Mouse (Mus musculus) stomach, embryonic 15.5 days (tissue): ENCODE results near the gene Slc1a2. TPM values are rescaled to one million over a fixed set of nuclear protein-coding genes. Genes with fewer than 3 reads are reported as not detected.

Source experiments
- ATAC-seq: fragments of 200-750 bp; cut with Nextera tagmentation; 2 replicates; pipeline ENCODE4 v1.8.0; 2017; ENCODE audit warnings: low read depth, moderate number of reproducible peaks, moderate TSS enrichment; ENCODE audit not compliant: insufficient read depth, low FRiP score
- H3K27ac ChIP-seq: fragments of 300-500 bp; sonication (generic); 2 replicates; pipeline ENCODE4 v1.5.1; 2015; ENCODE audit warnings: mild to moderate bottlenecking, inconsistent platforms
- H3K27me3 ChIP-seq: fragments of 300-500 bp; sonication (generic); replicated peaks from 2 replicates; pipeline ENCODE4 v1.6.1; 2015; ENCODE audit warnings: inconsistent platforms
- H3K36me3 ChIP-seq: fragments of 300-500 bp; sonication (generic); 2 replicates; pipeline ENCODE4 v1.6.1; 2015; ENCODE audit warnings: inconsistent platforms
- H3K4me1 ChIP-seq: fragments of 300-500 bp; sonication (generic); 2 replicates; pipeline ENCODE4 v1.6.1; 2015; ENCODE audit warnings: inconsistent platforms
- H3K4me2 ChIP-seq: fragments of 300-500 bp; sonication (generic); 2 replicates; pipeline ENCODE4 v1.6.1; 2015; ENCODE audit warnings: mild to moderate bottlenecking, inconsistent platforms
- H3K4me3 ChIP-seq: fragments of 300-500 bp; sonication (generic); replicated peaks from 2 replicates; pipeline ENCODE4 v1.5.1; 2015; ENCODE audit warnings: inconsistent platforms
- H3K9ac ChIP-seq: fragments of 300-500 bp; sonication (generic); 2 replicates; pipeline ENCODE4 v1.6.1; 2015; ENCODE audit warnings: inconsistent platforms
- H3K9me3 ChIP-seq: fragments of 300-500 bp; sonication (generic); 2 replicates; pipeline ENCODE4 v1.6.1; 2016; ENCODE audit warnings: inconsistent platforms
- WGBS: fragments of 180-500 bp; shearing (Covaris S2); methylation state at CpG from one replicate; pipeline ENCODE4 v1.1.7; 2015; 5-methylcytosine and 5-hydroxymethylcytosine counted together
- polyA plus RNA-seq: library from polyadenylated mRNA; unstranded; fragments of >200 nt; fragmentation: Nextera tagmentation; extraction: Ambion mirVana; gene quantifications from 2 replicates; pipeline ENCODE4 v1.2.1, GENCODE M21; 2015

The Slc1a2 gene
- polyA plus RNA-seq, 1 experiment from 2014 or later, result 0.36 TPM

GRCm38 (mm10) chr2:102745259-102745906, 86.9 kb downstream of the Slc1a2 start:
- peak overlapping the region; percentile 33; the same call in 1 of the 2 replicates for H3K27ac ChIP-seq
- H3K4me3 ChIP-seq, result no peak overlapping the region
- no peaks in the 10 kb centered on the region for H3K36me3 ChIP-seq
- H3K9ac ChIP-seq, result no peak overlapping the region
- no peaks in the 10 kb centered on the region for H3K9me3 ChIP-seq
- peak; percentile 94 for ATAC-seq
- 23% methylated on average over 7 of the region's 7 CpGs for WGBS
- peak overlapping the region; percentile 10; the same call in 1 of the 2 replicates for H3K4me2 ChIP-seq
- H3K4me1 ChIP-seq, result no peaks in the 10 kb centered on the region
- no peaks in the 10 kb centered on the region for H3K27me3 ChIP-seq

- no peak overlapping the region for H3K27ac ChIP-seq
- no peak overlapping the region for H3K9ac ChIP-seq
- no peak overlapping the region for H3K4me3 ChIP-seq
- no peak for ATAC-seq
- no peaks in the 10 kb centered on the region for H3K36me3 ChIP-seq
- H3K4me2 ChIP-seq, result no peak overlapping the region
- H3K4me1 ChIP-seq, result no peaks in the 10 kb centered on the region
- no peaks in the 10 kb centered on the region for H3K27me3 ChIP-seq
- WGBS, result 80% methylated on average over 3 of the region's 3 CpGs
- no peaks in the 10 kb centered on the region for H3K9me3 ChIP-seq
Measured at GRCm38 (mm10) chr2:102747758-102748157, 89.3 kb downstream of the Slc1a2 start.

GRCm38 (mm10) chr2:102749926-102750325, 91.5 kb downstream of the Slc1a2 start:
- no peak overlapping the region for H3K9ac ChIP-seq
- H3K36me3 ChIP-seq, result no peaks in the 10 kb centered on the region
- H3K4me2 ChIP-seq, result no peak overlapping the region
- H3K9me3 ChIP-seq, result no peaks in the 10 kb centered on the region
- H3K27ac ChIP-seq, result no peak overlapping the region
- WGBS, result 62% methylated on average over 2 of the region's 2 CpGs
- H3K4me3 ChIP-seq, result no peak overlapping the region
- ATAC-seq, result no peak
- no peaks in the 10 kb centered on the region for H3K4me1 ChIP-seq
- H3K27me3 ChIP-seq, result no peaks in the 10 kb centered on the region

- 52% methylated on average over 1 of the region's 1 CpGs for WGBS
Measured at GRCm38 (mm10) chr2:102751846-102752245, 93.4 kb downstream of the Slc1a2 start.

GRCm38 (mm10) chr2:102757241-102757860, 98.9 kb downstream of the Slc1a2 start:
- no peaks in the 10 kb centered on the region for H3K27me3 ChIP-seq
- no peak overlapping the region for H3K4me3 ChIP-seq
- H3K27ac ChIP-seq, result no peak overlapping the region
- 77% methylated on average over 5 of the region's 5 CpGs for WGBS
- no peak for ATAC-seq
- H3K36me3 ChIP-seq, result no peaks in the 10 kb centered on the region
- H3K9ac ChIP-seq, result no peak overlapping the region
- no peak overlapping the region for H3K4me2 ChIP-seq
- no peaks in the 10 kb centered on the region for H3K4me1 ChIP-seq
- H3K9me3 ChIP-seq, result no peaks in the 10 kb centered on the region

More at GRCm38 (mm10) chr2:102751846-102752245, 93.4 kb downstream of the Slc1a2 start:
- Histone ChIP-seq H3K9ac (no peak overlapping the region), H3K27me3 (no peaks in the 10 kb centered on the region), H3K9me3 (no peaks in the 10 kb centered on the region), H3K4me3 (no peak overlapping the region), H3K27ac (no peak overlapping the region), H3K4me2 (no peak overlapping the region), H3K4me1 (no peaks in the 10 kb centered on the region), H3K36me3 (no peaks in the 10 kb centered on the region)
- ATAC-seq, result no peak

- Histone ChIP-seq H3K27ac (no peak overlapping the region), H3K4me2 (no peak overlapping the region), H3K4me1 (no peaks in the 10 kb centered on the region), H3K27me3 (no peaks in the 10 kb centered on the region), H3K9ac (no peak overlapping the region), H3K36me3 (no peaks in the 10 kb centered on the region), H3K4me3 (no peak overlapping the region), H3K9me3 (no peaks in the 10 kb centered on the region)
- no peak for ATAC-seq
- WGBS, result 95% methylated on average over 5 of the region's 5 CpGs
Measured at GRCm38 (mm10) chr2:102759479-102759878, 101.0 kb downstream of the Slc1a2 start.

GRCm38 (mm10) chr2:102760284-102761072, 102.0 kb downstream of the Slc1a2 start:
- no peak overlapping the region for H3K9ac ChIP-seq
- no peak overlapping the region for H3K4me2 ChIP-seq
- no peaks in the 10 kb centered on the region for H3K4me1 ChIP-seq
- no peaks in the 10 kb centered on the region for H3K9me3 ChIP-seq
- ATAC-seq, result no peak
- no peaks in the 10 kb centered on the region for H3K27me3 ChIP-seq
- no peak overlapping the region for H3K4me3 ChIP-seq
- H3K27ac ChIP-seq, result no peak overlapping the region
- 71% methylated on average over 5 of the region's 5 CpGs for WGBS
- H3K36me3 ChIP-seq, result no peaks in the 10 kb centered on the region

GRCm38 (mm10) chr2:102763176-102763575, 104.7 kb downstream of the Slc1a2 start:
- H3K27me3 ChIP-seq, result no peaks in the 10 kb centered on the region
- 86% methylated on average over 3 of the region's 3 CpGs for WGBS
- no peaks in the 10 kb centered on the region for H3K4me1 ChIP-seq
- H3K4me3 ChIP-seq, result no peak overlapping the region
- H3K9ac ChIP-seq, result no peak overlapping the region
- H3K36me3 ChIP-seq, result no peaks in the 10 kb centered on the region
- H3K9me3 ChIP-seq, result no peaks in the 10 kb centered on the region
- no peak for ATAC-seq
- no peak overlapping the region for H3K4me2 ChIP-seq
- H3K27ac ChIP-seq, result no peak overlapping the region

- H3K4me1 ChIP-seq, result no peaks in the 10 kb centered on the region
- H3K4me3 ChIP-seq, result no peak overlapping the region
- 82% methylated on average over 2 of the region's 2 CpGs for WGBS
- no peak overlapping the region for H3K27ac ChIP-seq
- H3K9me3 ChIP-seq, result no peaks in the 10 kb centered on the region
- H3K27me3 ChIP-seq, result no peaks in the 10 kb centered on the region
- no peak overlapping the region for H3K9ac ChIP-seq
- H3K36me3 ChIP-seq, result no peaks in the 10 kb centered on the region
- no peak overlapping the region for H3K4me2 ChIP-seq
- no peak for ATAC-seq
Measured at GRCm38 (mm10) chr2:102763991-102764390, 105.5 kb downstream of the Slc1a2 start.

- Histone ChIP-seq H3K4me1 (no peaks in the 10 kb centered on the region), H3K9ac (no peak overlapping the region), H3K36me3 (no peaks in the 10 kb centered on the region), H3K4me3 (no peak overlapping the region), H3K27me3 (no peaks in the 10 kb centered on the region), H3K9me3 (no peaks in the 10 kb centered on the region), H3K4me2 (no peak overlapping the region), H3K27ac (no peak overlapping the region)
- 52% methylated on average over 8 of the region's 8 CpGs for WGBS
- no peak for ATAC-seq
Measured at GRCm38 (mm10) chr2:102764602-102765374, 106.3 kb downstream of the Slc1a2 start.

GRCm38 (mm10) chr2:102768267-102768666, 109.8 kb downstream of the Slc1a2 start:
- no peak for ATAC-seq
- WGBS, result 66% methylated on average over 3 of the region's 3 CpGs
- H3K4me3 ChIP-seq, result no peak overlapping the region

More at GRCm38 (mm10) chr2:102768267-102768666, 109.8 kb downstream of the Slc1a2 start:
- H3K9me3 ChIP-seq, result no peaks in the 10 kb centered on the region
- no peaks in the 10 kb centered on the region for H3K4me1 ChIP-seq
- no peaks in the 10 kb centered on the region for H3K27me3 ChIP-seq
- H3K9ac ChIP-seq, result no peak overlapping the region
- H3K36me3 ChIP-seq, result no peaks in the 10 kb centered on the region
- H3K27ac ChIP-seq, result no peak overlapping the region
- H3K4me2 ChIP-seq, result no peak overlapping the region
